Mouse (Mus musculus) midbrain, embryonic 11.5 days (tissue): ENCODE data around the gene Cldn19. TPM values are rescaled to one million over a fixed set of nuclear protein-coding genes. Genes with fewer than 3 reads are reported as not detected.

Experiments used
- ATAC-seq: fragments of 200-750 bp; cut with Nextera tagmentation; 2 replicates; pipeline ENCODE4 v1.8.0; 2017; ENCODE audit warnings: moderate TSS enrichment, moderate library complexity; ENCODE audit not compliant: low FRiP score
- DNase-seq: peaks from one replicate; pipeline ENCODE4 v3.0.0; 2015; ENCODE audit warnings: low spot score; ENCODE audit errors: missing footprints
- H3K27ac ChIP-seq: fragments of 300-500 bp; sonication (generic); 2 replicates; pipeline ENCODE4 v1.5.1; 2014; ENCODE audit warnings: low read depth, low read length
- H3K27me3 ChIP-seq: fragments of 300-500 bp; sonication (generic); 2 replicates; pipeline ENCODE4 v1.6.1; 2014; ENCODE audit warnings: mild to moderate bottlenecking, low read length, moderate library complexity, mixed read lengths; ENCODE audit not compliant: control insufficient read depth, insufficient read depth
- H3K36me3 ChIP-seq: fragments of 300-500 bp; sonication (generic); 2 replicates; pipeline ENCODE4 v1.6.1; 2014; ENCODE audit warnings: mild to moderate bottlenecking, low read length, moderate library complexity, mixed read lengths; ENCODE audit not compliant: control insufficient read depth, insufficient read depth
- H3K4me1 ChIP-seq: fragments of 300-500 bp; sonication (generic); 2 replicates; pipeline ENCODE4 v1.6.1; 2014; ENCODE audit warnings: low read length; ENCODE audit not compliant: control insufficient read depth, insufficient read depth
- H3K4me2 ChIP-seq: fragments of 300-500 bp; sonication (generic); 2 replicates; pipeline ENCODE4 v1.6.1; 2014; ENCODE audit warnings: mild to moderate bottlenecking, moderate library complexity
- H3K4me3 ChIP-seq: fragments of 300-500 bp; sonication (generic); 2 replicates; pipeline ENCODE4 v1.5.1; 2014; ENCODE audit warnings: low read depth, low read length
- H3K9ac ChIP-seq: fragments of 300-500 bp; sonication (generic); 2 replicates; pipeline ENCODE4 v1.6.1; 2014; ENCODE audit warnings: low read length
- H3K9me3 ChIP-seq: fragments of 300-500 bp; sonication (generic); 2 replicates; pipeline ENCODE4 v1.6.1; 2016; ENCODE audit warnings: low read length; ENCODE audit not compliant: control insufficient read depth
- WGBS: fragments of 180-500 bp; shearing (Covaris S2); extraction: QIAGEN DNeasy Blood & Tissue Kit; methylation state at CpG from one replicate; pipeline ENCODE4 v1.1.7; 2014; 5-methylcytosine and 5-hydroxymethylcytosine counted together
- polyA plus RNA-seq: library from polyadenylated mRNA; unstranded; fragments of >200 nt; fragmentation: Nextera tagmentation; extraction: Ambion mirVana; gene quantifications from 2 replicates; pipeline ENCODE4 v1.2.1, GENCODE M21; 2014

Cldn19 gene
- polyA plus RNA-seq, 1 experiment from 2014 or later = 0.49 TPM

DNA sequence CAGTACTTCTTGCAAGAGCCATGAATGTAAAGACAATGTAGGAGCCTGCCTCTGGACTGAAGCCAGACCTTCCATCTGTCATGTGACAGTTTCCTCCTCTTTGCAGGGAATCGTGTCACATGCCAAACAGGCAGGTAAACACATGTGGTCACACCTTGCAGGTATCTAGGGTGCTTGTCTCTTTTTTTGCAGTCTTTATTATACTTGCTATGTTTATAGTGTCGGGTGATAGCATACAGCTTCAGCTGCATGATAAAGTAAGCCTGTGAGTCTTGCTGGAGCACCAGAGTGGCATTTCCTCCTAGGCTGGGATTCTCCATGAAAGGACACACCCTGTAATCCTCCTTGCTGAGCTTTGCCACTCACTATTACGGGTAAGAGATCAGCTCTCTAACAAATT is 46.6 kb downstream of the Cldn19 start:
- ATAC-seq (no peak), DNase-seq (no peak)
- Histone ChIP-seq H3K4me3 (no peak overlapping the region), H3K4me2 (no peak overlapping the region), H3K9ac (no peak overlapping the region), H3K36me3 (0 out of 2 replicates have a peak, but pooled peaks cover under 1% of the 10 kb centered on the region), H3K27ac (no peak overlapping the region), H3K4me1 (no peaks in the 10 kb centered on the region), H3K27me3 (no peaks in the 10 kb centered on the region), H3K9me3 (no peaks in the 10 kb centered on the region)
- 91% methylated on average over 3 of the region's 3 CpGs for WGBS

GRCm38 (mm10) chr4:119303291-119303690 is 48.1 kb downstream of the Cldn19 start:
- no peak overlapping the region for H3K9ac ChIP-seq
- ATAC-seq (no peak), DNase-seq (no peak)
- peaks cover 8% of the 10 kb centered on the region; the same call in 1 of the 2 replicates for H3K36me3 ChIP-seq
- H3K9me3 ChIP-seq = no peaks in the 10 kb centered on the region
- no peak overlapping the region for H3K4me2 ChIP-seq
- no peak overlapping the region for H3K27ac ChIP-seq
- WGBS = 95% methylated on average over 8 of the region's 8 CpGs
- no peak overlapping the region for H3K4me3 ChIP-seq
- no peaks in the 10 kb centered on the region for H3K4me1 ChIP-seq
- H3K27me3 ChIP-seq = no peaks in the 10 kb centered on the region

DNA sequence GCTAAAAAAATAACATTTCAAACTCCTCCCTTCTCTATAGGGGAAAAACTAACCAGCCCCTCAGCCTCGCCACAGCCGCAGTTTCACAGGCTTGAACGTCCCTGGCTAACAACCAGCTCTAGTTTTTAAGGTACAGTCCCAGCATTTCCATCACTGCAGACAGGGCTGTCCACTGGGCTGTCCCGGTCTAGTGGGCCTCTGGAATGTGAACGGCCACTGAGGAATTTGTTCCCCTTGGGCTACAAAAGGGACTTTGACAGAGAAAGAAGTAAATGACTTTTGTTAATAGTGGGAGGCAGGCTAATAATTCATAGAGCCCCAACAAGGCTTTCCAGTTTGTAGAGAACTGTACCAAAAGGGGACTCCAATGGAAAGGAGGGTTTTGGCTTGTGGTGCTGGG is 50.2 kb downstream of the Cldn19 start:
- Histone ChIP-seq H3K9me3 (no peaks in the 10 kb centered on the region), H3K4me1 (no peaks in the 10 kb centered on the region), H3K9ac (no peak overlapping the region), H3K27ac (no peak overlapping the region), H3K27me3 (no peaks in the 10 kb centered on the region), H3K4me2 (no peak overlapping the region), H3K4me3 (no peak overlapping the region), H3K36me3 (peaks cover 14% of the 10 kb centered on the region)
- DNase-seq (no peak), ATAC-seq (no peak)
- 82% methylated on average over 5 of the region's 5 CpGs for WGBS

Other genes with a start within 250 kb of the Cldn19 start
- 152 and 158 TPM in 2 replicates for gene Slc2a1, start 146.7 kb upstream of the Cldn19 start, polyA plus RNA-seq
- 7.7 and 9.0 TPM in 2 replicates for gene Zfp691, start 81.2 kb upstream of the Cldn19 start, polyA plus RNA-seq
- gene Ermap, start 65.4 kb upstream of the Cldn19 start, polyA plus RNA-seq = 7.7 and 9.3 TPM in 2 replicates
- gene Svbp, start 60.1 kb upstream of the Cldn19 start, polyA plus RNA-seq = 173 and 179 TPM in 2 replicates
- gene Tmem269, start 37.2 kb upstream of the Cldn19 start, polyA plus RNA-seq = 0.31 TPM in 1 of 2 replicates, not detected in the other
- 32.2 and 35.2 TPM in 2 replicates for gene AU022252, start 22.7 kb upstream of the Cldn19 start, polyA plus RNA-seq
- gene P3h1, start 22.5 kb upstream of the Cldn19 start, polyA plus RNA-seq = 15.5 TPM in 2 replicates
- 1,380 and 1,435 TPM in 2 replicates for gene Ybx1, start 39.2 kb downstream of the Cldn19 start, polyA plus RNA-seq
- gene Ppih, start 65.1 kb downstream of the Cldn19 start, polyA plus RNA-seq = 123 and 124 TPM in 2 replicates
- gene Ccdc30, start 160.1 kb downstream of the Cldn19 start, polyA plus RNA-seq = 8.8 and 10.4 TPM in 2 replicates
- gene Ppcs, start 167.0 kb downstream of the Cldn19 start, polyA plus RNA-seq = 21.6 and 22.1 TPM in 2 replicates
- 0.41 TPM in 1 of 2 replicates, not detected in the other for gene Zmynd12, start 167.4 kb downstream of the Cldn19 start, polyA plus RNA-seq
- gene Rimkla, start 237.2 kb downstream of the Cldn19 start, polyA plus RNA-seq = 6.7 and 7.4 TPM in 2 replicates